Mouse (Mus musculus) heart, embryonic 14.5 days (tissue): ENCODE results near the gene A230050P20Rik. TPM values are rescaled to one million over a fixed set of nuclear protein-coding genes. Genes with fewer than 3 reads are reported as not detected.

Experiments
- ATAC-seq: fragments of 200-750 bp; cut with Nextera tagmentation; 2 replicates; pipeline ENCODE4 v1.8.0; 2017; ENCODE audit warnings: low read depth, moderate TSS enrichment; ENCODE audit not compliant: insufficient number of reproducible peaks, insufficient read depth, low FRiP score
- H3K27ac ChIP-seq, 2 experiments: fragments of 200-500 bp in 1 of 2; fragments of 300-500 bp in 1 of 2; sonication (generic) in 1 of 2; replicated peaks in 1 of 2; 2 replicates each; pipeline ENCODE4 v1.5.1; 2012 to 2014; ENCODE audit warnings: low read depth in 2 of 2, low read length in 2 of 2, control low read depth in 1 of 2, mild to moderate bottlenecking in 1 of 2, mixed read lengths in 1 of 2; ENCODE audit not compliant: control insufficient read depth in 1 of 2, insufficient read depth in 1 of 2
- H3K27me3 ChIP-seq: fragments of 300-500 bp; sonication (generic); 2 replicates; pipeline ENCODE4 v1.6.1; 2014; ENCODE audit warnings: mild to moderate bottlenecking, low read length, control low read depth; ENCODE audit not compliant: control insufficient read depth, insufficient read depth
- H3K36me3 ChIP-seq: fragments of 300-500 bp; sonication (generic); 2 replicates; pipeline ENCODE4 v1.6.1; 2014; ENCODE audit warnings: mild to moderate bottlenecking, control low read depth, low read length, mixed read lengths; ENCODE audit not compliant: control insufficient read depth, insufficient read depth
- H3K4me1 ChIP-seq, 2 experiments: fragments of 200-500 bp in 1 of 2; fragments of 300-500 bp in 1 of 2; sonication (generic) in 1 of 2; 2 replicates each; pipeline ENCODE4 v1.6.1; 2012 to 2014; ENCODE audit warnings: low read length in 2 of 2, control low read depth in 1 of 2, mixed read lengths in 1 of 2; ENCODE audit not compliant: control insufficient read depth in 2 of 2, insufficient read depth in 2 of 2
- H3K4me2 ChIP-seq: fragments of 300-500 bp; sonication (generic); 2 replicates; pipeline ENCODE4 v1.6.1; 2014; ENCODE audit warnings: mild to moderate bottlenecking, low read length
- H3K4me3 ChIP-seq, 2 experiments: fragments of 200-500 bp in 1 of 2; fragments of 300-500 bp in 1 of 2; sonication (generic) in 1 of 2; 2 replicates each; pipeline ENCODE4 v1.5.1; 2012 to 2014; ENCODE audit warnings: low read length in 2 of 2, mild to moderate bottlenecking in 2 of 2, control low read depth in 1 of 2, low read depth in 1 of 2, moderate library complexity in 1 of 2; ENCODE audit not compliant: control insufficient read depth in 1 of 2, insufficient read depth in 1 of 2
- H3K9ac ChIP-seq: fragments of 300-500 bp; sonication (generic); 2 replicates; pipeline ENCODE4 v1.6.1; 2014; ENCODE audit warnings: mild to moderate bottlenecking, low read length
- H3K9me3 ChIP-seq: fragments of 300-500 bp; sonication (generic); 2 replicates; pipeline ENCODE4 v1.6.1; 2016; ENCODE audit warnings: low read length, control low read depth; ENCODE audit not compliant: control insufficient read depth
- WGBS: fragments of 180-500 bp; shearing (Covaris S2); extraction: QIAGEN DNeasy Blood & Tissue Kit; methylation state at CpG from one replicate; pipeline ENCODE4 v1.1.7; 2014; 5-methylcytosine and 5-hydroxymethylcytosine counted together
- polyA plus RNA-seq: library from polyadenylated mRNA; unstranded; fragments of >200 nt; fragmentation: Nextera tagmentation; extraction: Ambion mirVana; gene quantifications from 2 replicates; pipeline ENCODE4 v1.2.1, GENCODE M21; 2014

Gene A230050P20Rik
- polyA plus RNA-seq: 4.5 and 5.9 TPM in 2 replicates

DNA sequence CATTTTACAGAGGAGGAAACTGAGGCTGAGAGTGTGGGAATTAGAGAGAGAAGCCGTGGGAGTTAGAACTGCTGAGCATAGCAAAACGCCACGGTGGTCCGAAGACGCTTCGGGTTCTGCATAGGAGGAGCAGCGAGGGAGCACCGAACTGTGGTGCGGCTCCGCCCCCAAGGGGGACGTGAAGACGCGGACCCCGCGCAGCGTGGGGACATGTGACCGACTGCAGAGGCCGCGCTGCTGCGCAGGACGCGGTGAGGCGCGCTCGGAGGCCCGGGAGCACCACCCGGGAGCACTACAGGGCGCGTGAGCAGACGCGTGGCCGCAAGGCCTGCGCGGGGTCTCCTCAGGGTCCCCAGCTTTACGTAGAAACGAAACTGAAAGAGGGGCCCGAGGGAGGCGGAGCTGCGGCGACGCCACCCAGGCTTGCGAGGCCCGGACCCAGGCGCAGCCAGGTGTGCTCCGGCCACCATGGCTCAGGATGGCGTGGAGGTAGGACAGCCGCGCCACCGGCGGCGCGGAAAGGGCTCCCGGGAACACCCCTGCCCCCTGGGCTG is at the start of gene A230050P20Rik:
TSS of gene A230050P20Rik (plus strand) at position 195 of the 554 bp plus-strand sequence.
- Histone ChIP-seq H3K27ac (no peak within 1 kb of the TSS), H3K4me1 (peaks cover 0 to 9% of the 10 kb centered on the region in 2 experiments; a peak in 3 of 4 replicates), H3K4me3 (peak within 1 kb of the TSS; percentile 52 to 54), H3K36me3 (0 out of 2 replicates have a peak, but pooled peaks cover 3% of the 10 kb centered on the region), H3K4me2 (peak within 1 kb of the TSS; percentile 78), H3K9me3 (no peaks in the 10 kb centered on the region), H3K27me3 (peaks cover 34% of the 10 kb centered on the region), H3K9ac (peak within 1 kb of the TSS; percentile 67)
- peak; percentile 37; the same call in 1 of the 2 replicates for ATAC-seq
- 8% methylated on average over 53 of the region's 53 CpGs for WGBS

DNA sequence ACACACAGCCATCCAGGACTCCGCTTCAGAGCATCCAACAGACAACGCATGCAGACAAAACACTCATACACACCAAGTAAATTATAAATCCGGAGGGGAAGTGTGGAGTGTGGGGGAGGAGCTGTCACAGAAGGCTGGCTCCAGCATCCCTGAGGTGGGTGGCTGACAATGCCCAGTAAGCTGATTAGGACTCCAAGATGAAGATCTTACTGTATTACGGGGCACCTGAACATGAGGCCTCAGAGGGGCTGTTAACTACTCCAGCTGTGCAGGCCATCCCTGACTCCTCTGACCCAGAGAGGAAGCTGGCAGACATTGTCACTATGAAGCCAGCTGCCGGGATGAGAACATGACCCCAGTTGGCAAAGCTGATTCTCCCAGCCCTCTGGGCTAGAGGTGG is 48.4 kb upstream of the A230050P20Rik start:
- H3K4me3 ChIP-seq: no peak overlapping the region

DNA sequence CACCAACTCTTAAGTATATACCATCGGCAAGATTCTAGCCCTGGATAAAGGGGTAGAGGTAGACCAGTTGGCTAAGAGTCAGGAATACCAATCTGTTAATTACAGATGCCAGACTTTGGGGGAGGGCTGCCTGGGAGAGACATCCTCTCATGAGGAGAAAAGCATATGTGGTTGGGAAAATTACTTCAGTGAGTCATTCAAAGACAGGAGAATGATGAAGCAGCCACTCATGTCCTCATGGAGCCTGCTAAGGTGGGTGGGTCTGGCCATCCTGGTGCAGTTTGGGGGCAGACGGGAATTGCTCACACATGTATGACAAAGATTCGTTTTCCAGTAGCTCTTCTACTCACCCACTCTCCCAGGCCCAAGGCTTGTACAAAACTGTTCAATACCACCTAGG is 45.6 kb upstream of the A230050P20Rik start:
- H3K36me3 ChIP-seq: no peaks in the 10 kb centered on the region
- H3K4me2 ChIP-seq: no peak overlapping the region
- no peaks in the 10 kb centered on the region for H3K9me3 ChIP-seq
- H3K9ac ChIP-seq: no peak overlapping the region
- H3K4me1 ChIP-seq: no peaks in the 10 kb centered on the region
- no peak overlapping the region for H3K27ac ChIP-seq
- ATAC-seq: no peak
- no peaks in the 10 kb centered on the region for H3K27me3 ChIP-seq
- no peak overlapping the region for H3K4me3 ChIP-seq
- 69% methylated on average over 3 of the region's 3 CpGs for WGBS

More for the DNA sequence above, 48.4 kb upstream of the A230050P20Rik start:
- no peak overlapping the region for H3K27ac ChIP-seq
- no peak overlapping the region for H3K4me2 ChIP-seq
- WGBS: 70% methylated on average over 5 of the region's 5 CpGs
- no peaks in the 10 kb centered on the region for H3K36me3 ChIP-seq
- H3K27me3 ChIP-seq: peaks cover 7% of the 10 kb centered on the region; the same call in 1 of the 2 replicates
- H3K4me1 ChIP-seq: 0 out of 4 replicates have a peak, but pooled peaks cover 0 to under 1% of the 10 kb centered on the region in 2 experiments
- no peak for ATAC-seq
- no peak overlapping the region for H3K9ac ChIP-seq
- H3K9me3 ChIP-seq: no peaks in the 10 kb centered on the region

DNA sequence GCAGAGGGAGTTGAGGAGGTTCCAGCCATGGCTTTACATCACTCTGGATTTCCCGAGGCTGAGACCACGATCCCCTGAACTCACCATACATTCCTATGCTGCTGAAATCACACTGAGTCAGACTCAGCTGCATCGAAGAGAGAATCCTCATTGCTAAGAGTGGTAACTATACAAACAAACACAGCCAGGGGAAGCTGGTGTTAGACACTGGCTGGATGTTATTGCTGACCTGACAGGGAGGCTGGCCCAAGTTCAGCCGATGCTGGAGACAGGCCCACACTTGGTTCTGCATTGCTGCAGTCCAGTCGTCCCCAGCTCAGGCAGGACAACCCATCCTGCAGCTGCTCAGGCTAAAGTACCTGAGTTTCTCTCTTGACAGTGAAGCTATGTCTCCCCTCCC is 42.7 kb upstream of the A230050P20Rik start:
- no peak for ATAC-seq
- Histone ChIP-seq H3K4me1 (peaks cover 3 to 4% of the 10 kb centered on the region in 2 experiments; a peak in 1 of 4 replicates), H3K4me2 (no peak overlapping the region), H3K36me3 (no peaks in the 10 kb centered on the region), H3K4me3 (no peak overlapping the region), H3K27me3 (peaks cover 9% of the 10 kb centered on the region; the same call in 1 of the 2 replicates), H3K9me3 (no peaks in the 10 kb centered on the region), H3K9ac (no peak overlapping the region), H3K27ac (no peak overlapping the region)
- WGBS: 53% methylated on average over 5 of the region's 5 CpGs

DNA sequence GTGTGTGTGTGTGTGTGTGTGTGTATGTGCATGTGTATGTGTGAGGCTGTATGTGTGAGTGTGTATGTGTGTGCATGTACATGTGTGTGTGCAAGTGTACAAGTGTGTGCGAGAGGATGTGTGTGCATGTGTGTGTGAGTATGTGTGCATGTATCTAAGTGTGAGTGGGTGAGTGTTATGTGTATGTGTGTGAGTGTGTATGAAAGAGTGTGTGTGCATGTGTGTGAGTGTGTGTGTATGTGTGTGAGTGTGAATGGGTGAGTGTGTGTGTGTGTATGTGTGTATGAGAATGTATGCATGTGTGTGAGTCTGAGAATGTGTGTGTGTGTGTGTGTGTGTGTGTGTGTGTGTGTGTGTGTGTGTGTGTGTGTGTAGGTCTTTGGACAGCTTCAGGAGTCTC is 40.3 kb upstream of the A230050P20Rik start:
- no peak for ATAC-seq
- peaks cover 19% of the 10 kb centered on the region for H3K27me3 ChIP-seq
- no peak overlapping the region for H3K27ac ChIP-seq
- no peak overlapping the region for H3K9ac ChIP-seq
- 93% methylated on average over 1 of the region's 1 CpGs for WGBS
- H3K4me1 ChIP-seq: peaks cover 3 to 4% of the 10 kb centered on the region in 2 experiments; a peak in 1 of 4 replicates
- no peaks in the 10 kb centered on the region for H3K9me3 ChIP-seq
- H3K4me2 ChIP-seq: no peak overlapping the region
- no peak overlapping the region for H3K4me3 ChIP-seq
- no peaks in the 10 kb centered on the region for H3K36me3 ChIP-seq

DNA sequence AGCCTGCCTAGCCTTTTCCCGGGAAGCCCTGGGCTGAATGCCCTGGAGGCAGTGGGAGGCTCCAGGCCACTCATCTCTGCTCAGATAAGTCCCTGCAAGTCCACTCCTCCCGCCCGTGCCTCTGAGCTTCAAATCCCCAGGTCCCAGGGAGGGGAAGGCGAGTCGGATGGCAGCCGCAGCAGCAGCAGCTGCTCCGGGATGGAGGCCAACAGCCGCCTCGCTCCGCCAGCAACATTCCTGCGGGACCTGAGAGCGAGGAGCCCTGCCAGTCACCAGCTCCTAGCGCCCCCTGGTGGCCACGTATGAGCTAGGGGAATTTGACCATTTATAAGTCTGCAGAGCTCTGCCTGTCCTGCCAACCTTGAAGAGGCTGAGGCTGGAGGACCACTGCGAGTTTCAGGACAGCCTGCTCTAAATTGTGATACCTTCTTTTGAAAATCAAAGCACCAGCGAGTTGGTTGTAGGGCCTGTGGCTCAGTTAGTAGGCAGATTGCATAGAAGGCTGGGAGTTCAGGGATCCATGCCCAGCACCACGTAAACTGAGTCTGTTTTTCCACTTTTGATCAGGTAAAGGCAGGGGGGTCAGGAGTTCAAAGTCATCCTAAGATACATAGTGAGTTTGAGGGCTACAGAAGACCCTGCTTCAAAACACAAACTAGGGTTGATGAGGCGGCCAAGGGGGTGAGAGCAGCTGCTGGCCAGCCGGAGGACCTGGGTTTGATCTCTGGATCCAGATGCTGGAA is 37.4 kb upstream of the A230050P20Rik start:
- 13% methylated on average over 19 of the region's 19 CpGs for WGBS
- H3K4me2 ChIP-seq: no peak overlapping the region
- peaks cover 23% of the 10 kb centered on the region for H3K27me3 ChIP-seq
- peaks cover 3 to 4% of the 10 kb centered on the region in 2 experiments; a peak in 1 of 4 replicates for H3K4me1 ChIP-seq
- no peaks in the 10 kb centered on the region for H3K9me3 ChIP-seq
- no peak overlapping the region for H3K27ac ChIP-seq
- ATAC-seq: peak; percentile 89
- no peaks in the 10 kb centered on the region for H3K36me3 ChIP-seq
- no peak overlapping the region for H3K4me3 ChIP-seq
- no peak overlapping the region for H3K9ac ChIP-seq

DNA sequence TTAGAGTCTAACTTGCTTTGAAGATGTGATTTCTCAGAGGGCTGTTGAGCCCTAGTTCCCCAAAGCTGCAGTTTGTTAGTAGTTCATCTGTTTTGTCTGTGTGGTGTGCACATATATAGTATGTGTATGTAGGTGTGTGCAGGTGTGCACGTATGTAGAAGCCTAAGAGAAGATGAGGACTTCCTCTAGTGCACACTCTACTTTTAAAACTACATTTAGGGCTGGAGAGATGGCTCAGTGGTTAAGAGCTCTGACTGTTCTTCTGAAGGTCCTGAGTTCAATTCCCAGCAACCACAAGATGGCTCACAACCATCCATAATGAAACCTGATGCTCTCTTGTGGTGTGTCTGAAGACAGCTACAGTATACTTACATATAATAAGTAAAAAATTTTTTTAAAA is 33.6 kb upstream of the A230050P20Rik start:
- no peak overlapping the region for H3K4me2 ChIP-seq
- H3K9me3 ChIP-seq: no peaks in the 10 kb centered on the region
- H3K9ac ChIP-seq: no peak overlapping the region
- no peak for ATAC-seq
- peaks cover 14% of the 10 kb centered on the region for H3K27me3 ChIP-seq
- H3K27ac ChIP-seq: no peak overlapping the region
- no peaks in the 10 kb centered on the region for H3K36me3 ChIP-seq
- no peak overlapping the region for H3K4me3 ChIP-seq
- WGBS: 74% methylated on average over 1 of the region's 1 CpGs
- H3K4me1 ChIP-seq: peaks cover 3 to 4% of the 10 kb centered on the region in 2 experiments; a peak in 1 of 4 replicates
